1 mouse cellular context compared by ENCODE assay signal in genomic region chr11:69979827-69980195, GRCm38 (mm10).
TF ChIP-seq lines count a peak whose summit lies in the region.

No protein-coding gene starts in this region.

TF ChIP-seq in MEL, 35 proteins besides CTCF, POLR2A, EP300 and RAD21:
- TF ChIP-seq E2F4 (IDR thresholded peaks at IDR 0.05; ENCODE audit: borderline replicate concordance, low read depth, low read length), result no peak
- TF ChIP-seq ZNF384 (IDR thresholded peaks at IDR 0.05; ENCODE audit: low read depth, low read length), result no peak
- no peak for TF ChIP-seq MYB (IDR thresholded peaks at IDR 0.05; ENCODE audit: low read depth, low read length)
- TF ChIP-seq MXI1 (IDR thresholded peaks at IDR 0.05; ENCODE audit: low read depth, low read length), result no peak
- no peak for TF ChIP-seq TBP (IDR thresholded peaks at IDR 0.05; ENCODE audit: low read depth, low read length)
- no peak for TF ChIP-seq SMC3 (IDR thresholded peaks at IDR 0.05; ENCODE audit: low read depth, low read length)
- TF ChIP-seq GABPA (IDR thresholded peaks at IDR 0.05; ENCODE audit: low read depth, low read length), result no peak
- TF ChIP-seq NRF1 (IDR thresholded peaks at IDR 0.05; ENCODE audit: insufficient read depth, low read depth, low read length, poor library complexity, severe bottlenecking), result no peak
- TF ChIP-seq ZC3H11A (IDR thresholded peaks at IDR 0.05; ENCODE audit: low read depth, low read length), result no peak
- TF ChIP-seq MYC (IDR thresholded peaks at IDR 0.05; ENCODE audit: low read depth, low read length), result 0 out of 2 replicates have a peak, but pooled peaks have one; percentile 16
- peak; percentile 62 for TF ChIP-seq GATA1 (IDR thresholded peaks at IDR 0.05; ENCODE audit: low read depth, low read length)
- TF ChIP-seq CHD1 (IDR thresholded peaks at IDR 0.05; ENCODE audit: low read depth, low read length), result no peak
- no peak for TF ChIP-seq MAX (IDR thresholded peaks at IDR 0.05; ENCODE audit: low read length)
- no peak for TF ChIP-seq SIN3A (IDR thresholded peaks at IDR 0.05; ENCODE audit: low read length)
